Mouse (Mus musculus) lung, embryonic 16.5 days (tissue): Measurements from ENCODE around the gene Sav1. TPM values are rescaled to one million over a fixed set of nuclear protein-coding genes. Genes with fewer than 3 reads are reported as not detected.

Experiments
- ATAC-seq: fragments of 200-750 bp; cut with Nextera tagmentation; 2 replicates; pipeline ENCODE4 v1.8.0; 2017; ENCODE audit warnings: low read depth, mild to moderate bottlenecking, moderate library complexity
- H3K27ac ChIP-seq: fragments of 300-500 bp; sonication (generic); 2 replicates; pipeline ENCODE4 v1.5.1; 2014; ENCODE audit warnings: mild to moderate bottlenecking, control low read depth, low read length
- H3K27me3 ChIP-seq: fragments of 300-500 bp; sonication (generic); 2 replicates; pipeline ENCODE4 v1.6.1; 2014; ENCODE audit warnings: low read depth, low read length, mixed read lengths; ENCODE audit not compliant: control insufficient read depth, insufficient read depth
- H3K36me3 ChIP-seq: fragments of 300-500 bp; sonication (generic); 2 replicates; pipeline ENCODE4 v1.6.1; 2014; ENCODE audit warnings: low read length; ENCODE audit not compliant: control insufficient read depth, insufficient read depth
- H3K4me1 ChIP-seq: fragments of 300-500 bp; sonication (generic); replicated peaks from 2 replicates; pipeline ENCODE4 v1.6.1; 2014; ENCODE audit warnings: low read length, mixed read lengths; ENCODE audit not compliant: control insufficient read depth, insufficient read depth
- H3K4me2 ChIP-seq: fragments of 300-500 bp; sonication (generic); 2 replicates; pipeline ENCODE4 v1.6.1; 2014; ENCODE audit warnings: low read depth, low read length, control low read depth
- H3K4me3 ChIP-seq: fragments of 300-500 bp; sonication (generic); 2 replicates; pipeline ENCODE4 v1.5.1; 2014; ENCODE audit warnings: mild to moderate bottlenecking, low read length, control low read depth
- H3K9ac ChIP-seq: fragments of 300-500 bp; sonication (generic); 2 replicates; pipeline ENCODE4 v1.6.1; 2014; ENCODE audit warnings: low read length, control low read depth
- H3K9me3 ChIP-seq: fragments of 300-500 bp; sonication (generic); 2 replicates; pipeline ENCODE4 v1.6.1; 2016; ENCODE audit warnings: low read length; ENCODE audit not compliant: control insufficient read depth
- WGBS: fragments of 180-500 bp; shearing (Covaris S2); extraction: QIAGEN DNeasy Blood & Tissue Kit; methylation state at CpG from one replicate; pipeline ENCODE4 v1.1.7; 2014; 5-methylcytosine and 5-hydroxymethylcytosine counted together
- polyA plus RNA-seq: library from polyadenylated mRNA; unstranded; fragments of >200 nt; fragmentation: Nextera tagmentation; extraction: Ambion mirVana; gene quantifications from 2 replicates; pipeline ENCODE4 v1.2.1, GENCODE M21; 2015

The Sav1 gene
- polyA plus RNA-seq, 1 experiment from 2014 or later, result 1.5 TPM

GRCm38 (mm10) chr12:69939291-69939690 is 47.5 kb downstream of the Sav1 start:
- no peaks in the 10 kb centered on the region for H3K27me3 ChIP-seq
- no peak overlapping the region for H3K27ac ChIP-seq
- no peak overlapping the region for H3K4me2 ChIP-seq
- WGBS, result 48% methylated on average over 2 of the region's 2 CpGs
- H3K9ac ChIP-seq, result no peak overlapping the region
- H3K4me3 ChIP-seq, result no peak overlapping the region
- H3K4me1 ChIP-seq, result no peaks in the 10 kb centered on the region; the same call in 1 of the 2 replicates
- peaks cover 2% of the 10 kb centered on the region; the same call in 1 of the 2 replicates for H3K36me3 ChIP-seq
- no peak for ATAC-seq
- peaks cover 3% of the 10 kb centered on the region; the same call in 1 of the 2 replicates for H3K9me3 ChIP-seq

- no peak overlapping the region for H3K9ac ChIP-seq
- peaks cover 2% of the 10 kb centered on the region; the same call in 1 of the 2 replicates for H3K36me3 ChIP-seq
- ATAC-seq, result no peak
- H3K4me2 ChIP-seq, result no peak overlapping the region
- H3K9me3 ChIP-seq, result peaks cover 3% of the 10 kb centered on the region; the same call in 1 of the 2 replicates
- no peaks in the 10 kb centered on the region for H3K27me3 ChIP-seq
- no peaks in the 10 kb centered on the region; the same call in 1 of the 2 replicates for H3K4me1 ChIP-seq
- no peak overlapping the region for H3K4me3 ChIP-seq
- H3K27ac ChIP-seq, result no peak overlapping the region
- WGBS, result 74% methylated on average over 5 of the region's 5 CpGs
Measured at GRCm38 (mm10) chr12:69937731-69938130, 49.1 kb downstream of the Sav1 start.

- no peaks in the 10 kb centered on the region for H3K4me1 ChIP-seq
- WGBS, result 40% methylated on average over 7 of the region's 7 CpGs
- H3K9me3 ChIP-seq, result no peaks in the 10 kb centered on the region
- no peak overlapping the region for H3K9ac ChIP-seq
- no peaks in the 10 kb centered on the region for H3K27me3 ChIP-seq
- H3K27ac ChIP-seq, result no peak overlapping the region
- no peak overlapping the region for H3K4me2 ChIP-seq
- H3K36me3 ChIP-seq, result no peaks in the 10 kb centered on the region
- no peak for ATAC-seq
- H3K4me3 ChIP-seq, result no peak overlapping the region
Measured at GRCm38 (mm10) chr12:69926716-69927115, 60.1 kb downstream of the Sav1 start.

- Histone ChIP-seq H3K36me3 (no peaks in the 10 kb centered on the region), H3K4me3 (no peak overlapping the region), H3K4me2 (no peak overlapping the region), H3K9me3 (no peaks in the 10 kb centered on the region), H3K27ac (no peak overlapping the region), H3K4me1 (no peaks in the 10 kb centered on the region), H3K9ac (no peak overlapping the region), H3K27me3 (no peaks in the 10 kb centered on the region)
- 7% methylated on average over 5 of the region's 5 CpGs for WGBS
- no peak for ATAC-seq
Measured at GRCm38 (mm10) chr12:69924012-69924411, 62.8 kb downstream of the Sav1 start.

- no peaks in the 10 kb centered on the region for H3K27me3 ChIP-seq
- no peaks in the 10 kb centered on the region for H3K4me1 ChIP-seq
- H3K4me3 ChIP-seq, result no peak overlapping the region
- no peaks in the 10 kb centered on the region for H3K9me3 ChIP-seq
- no peak overlapping the region for H3K9ac ChIP-seq
- no peaks in the 10 kb centered on the region for H3K36me3 ChIP-seq
- H3K4me2 ChIP-seq, result no peak overlapping the region
- 51% methylated on average over 3 of the region's 3 CpGs for WGBS
- H3K27ac ChIP-seq, result no peak overlapping the region
- ATAC-seq, result no peak
Measured at GRCm38 (mm10) chr12:69923603-69924002, 63.2 kb downstream of the Sav1 start.

- H3K9me3 ChIP-seq, result no peaks in the 10 kb centered on the region
- H3K36me3 ChIP-seq, result no peaks in the 10 kb centered on the region
- 68% methylated on average over 3 of the region's 3 CpGs for WGBS
- H3K4me1 ChIP-seq, result no peaks in the 10 kb centered on the region
- H3K4me3 ChIP-seq, result no peak overlapping the region
- H3K27ac ChIP-seq, result no peak overlapping the region
- no peak for ATAC-seq
- H3K9ac ChIP-seq, result no peak overlapping the region
- H3K27me3 ChIP-seq, result no peaks in the 10 kb centered on the region
- H3K4me2 ChIP-seq, result no peak overlapping the region
Measured at GRCm38 (mm10) chr12:69923128-69923527, 63.7 kb downstream of the Sav1 start.

- H3K4me2 ChIP-seq, result no peak overlapping the region
- H3K9ac ChIP-seq, result no peak overlapping the region
- WGBS, result 65% methylated on average over 1 of the region's 1 CpGs
- no peak for ATAC-seq
- H3K36me3 ChIP-seq, result no peaks in the 10 kb centered on the region
- no peaks in the 10 kb centered on the region for H3K9me3 ChIP-seq
- no peak overlapping the region for H3K27ac ChIP-seq
- H3K27me3 ChIP-seq, result no peaks in the 10 kb centered on the region
- H3K4me1 ChIP-seq, result no peaks in the 10 kb centered on the region
- no peak overlapping the region for H3K4me3 ChIP-seq
Measured at GRCm38 (mm10) chr12:69922099-69922498, 64.7 kb downstream of the Sav1 start.

- 80% methylated on average over 2 of the region's 2 CpGs for WGBS
- H3K27ac ChIP-seq, result no peak overlapping the region
- H3K4me3 ChIP-seq, result no peak overlapping the region
- H3K27me3 ChIP-seq, result no peaks in the 10 kb centered on the region
- no peak overlapping the region for H3K4me2 ChIP-seq
- no peaks in the 10 kb centered on the region for H3K36me3 ChIP-seq
- no peaks in the 10 kb centered on the region for H3K4me1 ChIP-seq
- no peaks in the 10 kb centered on the region for H3K9me3 ChIP-seq
- no peak for ATAC-seq
- H3K9ac ChIP-seq, result no peak overlapping the region
Measured at GRCm38 (mm10) chr12:69917870-69918269, 68.9 kb downstream of the Sav1 start.
